Mouse (Mus musculus): ENCODE measurements around the gene Rtn4rl1.

DNA sequence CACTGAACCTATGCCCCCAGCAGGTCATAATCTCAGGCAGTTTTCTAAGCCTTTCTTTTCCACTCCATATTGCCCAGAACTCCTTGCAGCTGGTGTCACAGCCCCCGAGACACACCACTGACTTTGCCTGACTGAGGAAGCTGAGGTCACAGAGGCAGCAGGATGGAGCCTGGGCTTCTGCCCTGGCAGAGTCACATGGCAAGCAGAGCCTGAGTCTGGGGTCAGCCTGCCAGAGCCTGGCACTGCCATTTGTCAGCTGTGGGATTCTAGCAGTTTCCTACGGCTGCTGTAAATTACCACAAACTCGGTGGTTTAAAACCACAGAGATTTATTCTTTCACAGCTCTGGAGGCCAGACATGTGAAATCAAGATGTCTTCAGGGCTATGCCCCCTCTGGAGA is 34.0 kb downstream of the Rtn4rl1 start:
- TF ChIP-seq CTCF (IDR thresholded peaks at IDR 0.05; ENCODE audit: extremely low read depth, insufficient read depth, insufficient read length, insufficient replicate concordance) (no peak), POLR2A (IDR thresholded peaks at IDR 0.05; ENCODE audit: low read depth, low read length) (no peak)
